Mouse (Mus musculus): ENCODE results near the gene Coro2b.

Gene Coro2b

GRCm38 (mm10) chr9:62393531-62393930 is 143.3 kb downstream of the Coro2b start:
- DNase-seq (ENCODE audit: low read depth, low spot score), result no peak

- no peak for DNase-seq (ENCODE audit: low read depth, low spot score)
Observed at GRCm38 (mm10) chr9:62389735-62390134, 147.1 kb downstream of the Coro2b start.

- DNase-seq (ENCODE audit: low read depth, low spot score), result no peak
Observed at GRCm38 (mm10) chr9:62385727-62386518, 150.9 kb downstream of the Coro2b start.

DNA sequence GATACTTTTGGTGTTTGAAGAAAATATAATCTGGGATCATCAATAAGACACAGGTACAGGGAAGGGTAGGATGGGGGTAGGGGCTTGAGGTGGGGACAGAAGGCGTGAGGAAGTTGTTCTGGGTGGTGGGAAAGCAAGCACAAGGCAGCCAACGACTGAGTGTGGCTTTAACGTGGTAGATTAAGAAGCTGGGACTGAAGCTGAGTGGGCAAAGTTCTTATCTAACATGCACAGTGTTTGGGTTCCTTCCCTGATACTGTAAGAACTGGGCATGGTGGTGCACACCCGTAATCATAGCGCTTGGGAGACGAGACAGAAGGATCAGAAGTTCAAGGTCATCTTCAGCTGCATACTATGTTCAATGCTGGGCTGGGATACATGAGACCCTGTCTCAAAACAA is 151.8 kb downstream of the Coro2b start:
- no peak for DNase-seq (ENCODE audit: low read depth, low spot score)

GRCm38 (mm10) chr9:62382519-62383084 is 154.2 kb downstream of the Coro2b start:
- no peak for DNase-seq (ENCODE audit: low read depth, low spot score)

- DNase-seq (ENCODE audit: low read depth, low spot score), result peak; percentile 70
Observed at GRCm38 (mm10) chr9:62381402-62381913, 155.4 kb downstream of the Coro2b start.

DNA sequence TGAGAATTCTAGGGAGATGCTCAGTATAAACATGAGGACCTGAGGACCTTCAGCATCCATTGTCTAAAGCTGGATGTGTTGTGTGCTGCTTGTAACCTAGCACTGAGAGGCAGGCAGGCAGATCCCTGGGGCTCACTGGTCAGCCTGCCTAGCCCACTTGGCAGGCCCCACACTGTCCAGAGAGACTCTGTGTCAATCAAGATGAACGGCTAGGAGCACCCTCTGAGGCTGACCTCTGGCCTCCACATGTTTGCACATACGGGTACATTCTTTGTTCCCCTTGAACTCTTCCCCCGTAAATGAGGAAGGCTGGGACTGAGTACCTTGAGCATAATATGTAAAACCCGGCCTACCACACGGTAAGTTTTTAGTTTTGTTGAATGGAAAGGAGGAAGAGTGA is 156.5 kb downstream of the Coro2b start:
- DNase-seq (ENCODE audit: low read depth, low spot score), result no peak

DNA sequence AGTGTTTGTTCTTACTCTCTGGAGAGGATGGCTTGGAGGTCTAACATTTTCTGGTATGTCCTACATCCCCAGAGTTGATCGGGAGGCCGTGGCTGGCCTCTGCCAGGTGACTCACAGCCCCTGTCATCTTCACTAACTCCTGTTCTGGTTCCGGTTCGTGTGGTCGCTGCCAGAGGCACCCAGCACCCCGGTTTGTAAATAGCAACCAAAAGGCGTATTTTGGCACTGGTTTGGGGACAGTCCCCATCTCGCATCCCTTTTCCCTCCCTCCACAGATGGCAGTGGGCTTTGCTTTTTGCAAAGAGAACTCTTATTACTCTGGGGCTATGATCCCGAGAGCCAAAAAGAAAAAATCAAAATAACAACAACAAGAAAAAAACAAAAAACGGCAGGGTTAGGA is 158.9 kb downstream of the Coro2b start:
- no peak for DNase-seq (ENCODE audit: low read depth, low spot score)

DNA sequence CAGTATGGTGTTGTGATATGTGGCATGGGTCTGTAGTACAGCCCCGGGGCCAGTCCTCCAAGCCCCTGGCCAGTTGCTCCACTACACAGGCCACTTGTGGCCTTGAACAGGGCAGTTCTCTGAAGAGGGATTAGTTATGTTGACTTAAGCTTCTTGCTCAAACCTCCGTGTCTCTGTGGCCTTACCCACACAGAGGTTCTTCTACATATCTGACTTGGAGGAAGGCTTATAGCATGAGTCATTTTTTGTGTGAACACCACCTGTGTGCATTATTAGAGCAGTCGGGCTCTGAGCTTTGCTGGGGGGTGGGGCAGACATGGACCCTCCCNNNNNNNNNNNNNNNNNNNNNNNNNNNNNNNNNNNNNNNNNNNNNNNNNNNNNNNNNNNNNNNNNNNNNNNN is 162.6 kb downstream of the Coro2b start:
- no peak for DNase-seq (ENCODE audit: low read depth, low spot score)

- DNase-seq (ENCODE audit: low read depth, low spot score), result peak; percentile 35
Observed at GRCm38 (mm10) chr9:62373222-62374123, 163.4 kb downstream of the Coro2b start.

DNA sequence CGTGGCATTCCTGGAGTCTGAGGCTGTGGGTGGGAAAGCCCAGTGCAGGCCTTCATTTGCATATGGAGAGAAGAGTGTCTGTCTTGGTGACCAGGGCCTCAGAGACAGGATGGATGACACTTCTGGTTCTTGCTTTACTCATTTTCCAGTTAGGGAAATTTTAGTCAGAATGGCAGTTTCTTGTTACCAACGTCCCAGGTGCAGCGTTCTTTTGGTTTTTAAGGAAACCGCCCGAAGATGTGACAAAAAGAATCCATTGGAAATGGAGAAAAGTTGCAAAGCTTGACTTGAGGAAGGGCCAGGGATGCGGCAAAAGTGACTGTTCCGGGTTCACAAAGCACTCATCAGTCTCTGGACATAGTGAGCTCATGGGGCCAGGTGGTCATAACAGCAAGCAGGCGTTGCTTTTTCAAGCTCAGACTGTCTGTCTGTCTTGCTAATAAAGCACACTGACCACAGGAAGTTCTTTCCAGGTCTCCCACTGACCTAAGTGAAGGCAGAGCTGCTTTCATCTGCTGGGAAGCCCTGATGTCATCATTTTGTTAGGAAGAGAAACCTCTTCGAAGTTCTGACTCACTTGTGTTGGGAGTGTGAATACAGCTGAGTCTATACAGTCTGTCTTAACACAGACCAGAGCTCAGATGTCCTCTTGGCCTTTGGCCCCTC is 164.2 kb downstream of the Coro2b start:
- no peak for DNase-seq (ENCODE audit: low read depth, low spot score)

DNA sequence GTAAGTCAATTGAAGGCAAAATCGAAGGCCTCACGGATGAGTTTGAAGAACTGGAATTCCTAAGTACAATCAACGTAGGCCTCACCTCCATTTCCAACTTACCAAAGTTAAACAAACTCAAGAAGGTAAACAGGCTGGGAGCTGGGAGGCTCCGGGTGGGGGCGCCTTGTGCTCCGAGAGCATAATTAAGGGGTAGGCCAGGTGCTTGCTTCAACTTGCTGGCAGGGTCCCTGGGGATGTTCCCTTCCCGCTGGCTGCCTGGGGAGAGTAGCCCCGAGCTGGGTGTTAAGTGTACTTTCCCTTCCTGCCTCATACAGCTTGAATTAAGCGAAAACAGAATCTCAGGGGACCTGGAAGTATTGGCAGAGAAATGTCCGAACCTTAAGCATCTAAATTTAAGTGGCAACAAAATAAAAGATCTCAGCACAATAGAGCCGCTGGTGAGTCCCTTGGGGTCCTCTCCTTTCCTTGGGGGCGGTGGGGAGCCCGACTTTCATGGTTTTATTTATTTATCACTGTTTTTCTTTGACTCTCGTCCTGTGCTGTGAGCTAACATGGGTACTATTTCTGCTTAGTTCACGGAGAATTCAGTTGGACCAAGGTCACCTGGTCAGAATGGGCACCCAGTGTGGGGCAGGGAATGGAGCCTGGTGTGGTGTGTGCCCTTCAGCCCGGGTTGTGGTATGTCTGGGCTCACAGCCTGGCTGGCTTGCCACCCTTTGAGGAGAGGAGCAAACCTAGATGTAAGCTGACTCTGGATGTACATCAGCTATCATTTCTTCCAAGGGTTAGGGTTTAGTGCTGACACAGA is 164.9 kb downstream of the Coro2b start:
- DNase-seq (ENCODE audit: low read depth, low spot score), result no peak

DNA sequence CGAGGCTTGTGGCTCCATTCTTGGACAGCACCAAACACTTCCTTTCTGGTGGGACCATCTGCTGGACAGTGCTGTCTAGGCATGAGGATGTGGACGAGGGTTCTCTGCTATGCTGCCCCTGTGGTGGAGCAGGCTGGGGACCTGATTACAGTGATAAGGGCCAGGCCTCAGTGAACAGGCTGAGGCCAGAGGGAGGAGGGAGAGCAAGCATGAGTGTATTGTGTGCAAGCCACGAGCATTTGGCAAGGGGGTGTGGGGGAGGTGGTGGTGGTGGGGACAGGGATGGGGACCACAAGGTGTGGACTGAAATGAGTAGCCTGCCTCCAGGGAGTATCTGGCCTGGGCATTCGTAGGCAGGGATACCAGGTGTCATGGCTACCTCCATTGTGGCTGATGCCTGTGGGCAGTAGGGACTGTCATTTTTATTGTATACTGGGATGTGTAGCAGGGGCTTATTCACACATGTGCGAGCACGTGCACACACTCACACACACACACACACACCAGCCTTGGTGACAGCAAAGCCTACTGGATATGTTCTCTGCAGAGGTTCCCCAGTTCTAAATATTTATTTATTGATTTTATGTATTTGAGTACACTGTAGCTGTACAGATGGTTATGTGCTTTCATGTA is 166.1 kb downstream of the Coro2b start:
- no peak for DNase-seq (ENCODE audit: low read depth, low spot score)

DNA sequence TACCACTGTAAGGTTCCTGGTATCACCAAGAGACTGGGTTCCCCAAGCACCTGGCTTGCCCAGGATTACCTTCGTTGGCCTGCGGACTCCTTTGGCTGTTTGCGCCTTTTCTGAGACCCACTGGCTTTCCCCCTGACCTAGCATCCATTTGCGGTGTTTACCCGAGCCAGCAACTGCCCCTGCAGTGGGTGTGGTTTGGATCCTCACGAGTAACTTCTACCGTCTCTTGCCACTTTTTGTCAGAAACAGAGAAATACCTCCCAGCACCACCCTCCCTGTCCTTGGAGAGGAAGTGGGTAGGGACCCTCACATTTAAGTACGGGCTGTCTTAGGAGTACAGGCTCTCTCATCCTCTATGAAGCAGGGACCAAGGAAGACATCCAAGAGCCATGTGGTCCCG is 166.7 kb downstream of the Coro2b start:
- no peak for DNase-seq (ENCODE audit: low read depth, low spot score)

Measured in ES-CJ7 (cell line).